ENCODE assay signal across 9 mouse cellular contexts in the genomic region with DNA sequence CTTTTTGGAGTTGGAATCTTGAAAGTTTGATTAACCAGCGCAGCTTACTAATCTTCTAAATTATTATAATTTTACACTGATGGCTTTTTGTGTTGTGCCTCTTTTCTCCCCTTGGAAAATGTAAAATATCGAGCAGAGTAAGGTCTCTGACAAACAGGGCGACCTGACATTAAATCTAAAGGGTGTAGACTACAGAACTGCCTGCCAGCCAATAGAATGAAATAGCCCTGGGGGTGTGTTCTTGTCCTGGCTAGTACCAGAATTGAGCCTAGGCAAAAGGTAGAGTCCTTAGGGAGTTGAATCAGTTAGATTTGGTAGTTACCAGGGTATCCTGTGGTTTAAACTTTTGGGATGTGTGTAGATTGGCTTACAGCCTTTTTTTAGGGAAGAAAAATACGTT. TPM values are rescaled to one million over a fixed set of nuclear protein-coding genes. Genes with fewer than 3 reads are reported as not detected.
DNase-seq lines count a peak whose midpoint lies in the region; ATAC-seq and TF ChIP-seq lines count a peak whose summit lies in the region.
"Had no signal": no experiment of that assay in that cellular context is flagged by ENCODE, and none has a peak within 500 bp of the region (broad histone marks: within the 10 kb centered on the region; RNA-seq: fewer than 3 reads in every experiment).

No protein-coding gene starts in this region.

- H3K79me3 ChIP-seq in C2C12 (ENCODE audit: low read depth): peaks cover 54% of the 10 kb centered on the region

- peak overlapping the region; percentile 82 for H3ac ChIP-seq in C2C12 (ENCODE audit: control insufficient read depth, insufficient read length, low read depth)

- H3K4me2 ChIP-seq in embryonic facial prominence, embryonic 15.5 days (replicated peaks): peak overlapping the region; percentile 69
- H3K4me2 ChIP-seq in intestine, embryonic 15.5 days (replicated peaks): peak overlapping the region; percentile 72
- H3K4me2 ChIP-seq in midbrain, embryonic 11.5 days: peak overlapping the region; percentile 80

- ATAC-seq in embryonic facial prominence, embryonic 15.5 days (ENCODE audit: insufficient number of reproducible peaks, low FRiP score, low TSS enrichment, low read depth): no peak
- ATAC-seq in intestine, embryonic 15.5 days: no peak
- no peak for ATAC-seq in midbrain, embryonic 11.5 days (ENCODE audit: low FRiP score)
- no peak for ATAC-seq in megakaryocyte-erythroid progenitor cell, adult 5-6 weeks (replicated peaks; ENCODE audit: low FRiP score, low TSS enrichment, poor library complexity, severe bottlenecking)

- H3K27ac ChIP-seq in embryonic facial prominence, embryonic 15.5 days (replicated peaks): peak overlapping the region; percentile 96; the same call in 1 of the 2 replicates
- H3K27ac ChIP-seq in intestine, embryonic 15.5 days: peak overlapping the region; percentile 98; the same call in 1 of the 2 replicates
- no peak overlapping the region for H3K27ac ChIP-seq in midbrain, embryonic 11.5 days (ENCODE audit: low read depth, low read length)

- WGBS in embryonic facial prominence, embryonic 15.5 days: 2% methylated on average over 4 of the region's 4 CpGs
- WGBS in intestine, embryonic 15.5 days: 4% methylated on average over 4 of the region's 4 CpGs
- WGBS in midbrain, embryonic 11.5 days: 2% methylated on average over 4 of the region's 4 CpGs

- peak overlapping the region; percentile 64 for H3K4me3 ChIP-seq in C2C12 (ENCODE audit: insufficient read depth, poor library complexity, severe bottlenecking)
- H3K4me3 ChIP-seq in embryonic facial prominence, embryonic 15.5 days (replicated peaks): peak overlapping the region; percentile 97
- H3K4me3 ChIP-seq in intestine, embryonic 15.5 days (replicated peaks): peak overlapping the region; percentile 93
- H3K4me3 ChIP-seq in midbrain, embryonic 11.5 days (ENCODE audit: low read depth, low read length): peak overlapping the region; percentile 87

- TF ChIP-seq CTCF in C2C12 (IDR thresholded peaks at IDR 0.05; ENCODE audit: control insufficient read depth, insufficient read depth, insufficient read length): no peak

- DNase-seq in adrenal gland, adult 2 months: peak; percentile 42
- no peak for DNase-seq in adrenal gland, postnatal 4 days (ENCODE audit: low spot score in 2 of 2)
- no peak for DNase-seq in midbrain, embryonic 11.5 days (ENCODE audit: low spot score, missing footprints)
- no peak for DNase-seq in urinary bladder, postnatal 25 days (ENCODE audit: low spot score)

- peaks cover 13% of the 10 kb centered on the region for H3K36me3 ChIP-seq in C2C12 (ENCODE audit: control insufficient read depth, insufficient read depth)
- H3K36me3 ChIP-seq in embryonic facial prominence, embryonic 15.5 days: no peaks in the 10 kb centered on the region
- H3K36me3 ChIP-seq in intestine, embryonic 15.5 days: no peaks in the 10 kb centered on the region
- no peaks in the 10 kb centered on the region for H3K36me3 ChIP-seq in midbrain, embryonic 11.5 days (ENCODE audit: control insufficient read depth, insufficient read depth, low read length)

- peak overlapping the region; percentile 93 for H3K9ac ChIP-seq in embryonic facial prominence, embryonic 15.5 days
- H3K9ac ChIP-seq in intestine, embryonic 15.5 days: peak overlapping the region; percentile 99
- peak overlapping the region; percentile 97 for H3K9ac ChIP-seq in midbrain, embryonic 11.5 days (ENCODE audit: low read length)

- no peaks in the 10 kb centered on the region for H3K27me3 ChIP-seq in C2C12 (ENCODE audit: control insufficient read depth, insufficient read depth, insufficient read length)
- H3K27me3 ChIP-seq in embryonic facial prominence, embryonic 15.5 days: no peaks in the 10 kb centered on the region
- H3K27me3 ChIP-seq in intestine, embryonic 15.5 days (replicated peaks): no peaks in the 10 kb centered on the region
- no peaks in the 10 kb centered on the region for H3K27me3 ChIP-seq in midbrain, embryonic 11.5 days (ENCODE audit: control insufficient read depth, insufficient read depth, low read length)

- peaks cover 19% of the 10 kb centered on the region for H3K4me1 ChIP-seq in embryonic facial prominence, embryonic 15.5 days
- H3K4me1 ChIP-seq in intestine, embryonic 15.5 days (replicated peaks): peaks cover 10% of the 10 kb centered on the region
- peaks cover 17% of the 10 kb centered on the region for H3K4me1 ChIP-seq in midbrain, embryonic 11.5 days (ENCODE audit: control insufficient read depth, insufficient read depth, low read length)

- peaks cover 64% of the 10 kb centered on the region for H3K79me2 ChIP-seq in C2C12 (ENCODE audit: control insufficient read depth, insufficient read depth)

- H3K9me3 ChIP-seq in embryonic facial prominence, embryonic 15.5 days (replicated peaks): no peaks in the 10 kb centered on the region
- no peaks in the 10 kb centered on the region for H3K9me3 ChIP-seq in intestine, embryonic 15.5 days
- H3K9me3 ChIP-seq in midbrain, embryonic 11.5 days (ENCODE audit: control insufficient read depth, low read length): no peaks in the 10 kb centered on the region

TF ChIP-seq in C2C12, 6 proteins besides CTCF, POLR2A, EP300 and RAD21:
- no peak for TF ChIP-seq USF1 (IDR thresholded peaks at IDR 0.05; ENCODE audit: low read depth)
- TF ChIP-seq MAX (IDR thresholded peaks at IDR 0.05): no peak
- no peak for TF ChIP-seq FOSL1 (IDR thresholded peaks at IDR 0.05; ENCODE audit: insufficient read depth, low read length, poor library complexity, severe bottlenecking)
- no peak for TF ChIP-seq CEBPB (IDR thresholded peaks at IDR 0.05; ENCODE audit: low read depth)
- TF ChIP-seq MYOG (IDR thresholded peaks at IDR 0.05; ENCODE audit: control insufficient read depth, extremely low read depth, insufficient read length): no peak
- no peak for TF ChIP-seq MYOD1 (IDR thresholded peaks at IDR 0.05; ENCODE audit: control insufficient read depth, insufficient read length, low read depth)

RNA-seq across cellular contexts. Expression of gene Glud1, which starts 1.2 kb away (rescaled TPM):
- 100 to 1,000 TPM; 152 to 249 TPM for total RNA-seq in adrenal gland, adult 2 months (2021)
- 184 and 207 TPM in 2 replicates for polyA plus RNA-seq in adrenal gland, adult 2 months (2012; rRNA removed)
- 100 to 1,000 TPM; 220 to 286 TPM for total RNA-seq in adrenal gland, postnatal 4 days (2021)
- polyA plus RNA-seq in C2C12 (2012; fragmentation: generic; extraction: Trizol): 136 TPM
- 73.8 and 74.1 TPM in 2 replicates for polyA plus RNA-seq in embryonic facial prominence, embryonic 15.5 days (2015; fragmentation: Nextera tagmentation; extraction: Ambion mirVana)
- polyA plus RNA-seq in intestine, embryonic 15.5 days (2015; fragmentation: Nextera tagmentation; extraction: Ambion mirVana): 90.1 and 91.9 TPM in 2 replicates
- 97.8 and 101 TPM in 2 replicates for polyA plus RNA-seq in midbrain, embryonic 11.5 days (2014; fragmentation: Nextera tagmentation; extraction: Ambion mirVana)
- 38.5 and 40.5 TPM in 2 replicates for total RNA-seq in megakaryocyte-erythroid progenitor cell, adult 5-6 weeks (2014; fragmentation: Nextera tagmentation)
- 34.3 and 37.8 TPM in 2 replicates for total RNA-seq in megakaryocyte-erythroid progenitor cell, adult 5-6 weeks (2017)

RNA-seq across cellular contexts. Expression of gene Shld2, which starts 1.4 kb away (rescaled TPM):
- 1 to 10 TPM; 7.6 to 9.2 TPM for total RNA-seq in adrenal gland, adult 2 months (2021)
- 1.4 and 1.5 TPM in 2 replicates for polyA plus RNA-seq in adrenal gland, adult 2 months (2012; rRNA removed)
- total RNA-seq in adrenal gland, postnatal 4 days (2021): 10 to 100 TPM; 12.6 to 16.0 TPM
- polyA plus RNA-seq in C2C12 (2012; fragmentation: generic; extraction: Trizol): 2.7 TPM
- 12.2 and 13.1 TPM in 2 replicates for polyA plus RNA-seq in embryonic facial prominence, embryonic 15.5 days (2015; fragmentation: Nextera tagmentation; extraction: Ambion mirVana)
- polyA plus RNA-seq in intestine, embryonic 15.5 days (2015; fragmentation: Nextera tagmentation; extraction: Ambion mirVana): 6.7 and 7.0 TPM in 2 replicates
- polyA plus RNA-seq in midbrain, embryonic 11.5 days (2014; fragmentation: Nextera tagmentation; extraction: Ambion mirVana): 6.2 and 8.0 TPM in 2 replicates
- 8.0 and 9.1 TPM in 2 replicates for total RNA-seq in megakaryocyte-erythroid progenitor cell, adult 5-6 weeks (2014; fragmentation: Nextera tagmentation)
- 17.1 and 18.0 TPM in 2 replicates for total RNA-seq in megakaryocyte-erythroid progenitor cell, adult 5-6 weeks (2017)

RNA-seq across cellular contexts. Expression of gene Fam25c, which starts 43.5 kb away (rescaled TPM):
- total RNA-seq in adrenal gland, adult 2 months (2021): not detected
- not detected in 2 replicates for polyA plus RNA-seq in adrenal gland, adult 2 months (2012; rRNA removed)
- total RNA-seq in adrenal gland, postnatal 4 days (2021): not detected
- polyA plus RNA-seq in C2C12 (2012; fragmentation: generic; extraction: Trizol): not detected
- polyA plus RNA-seq in embryonic facial prominence, embryonic 15.5 days (2015; fragmentation: Nextera tagmentation; extraction: Ambion mirVana): 154 and 196 TPM in 2 replicates
- polyA plus RNA-seq in intestine, embryonic 15.5 days (2015; fragmentation: Nextera tagmentation; extraction: Ambion mirVana): not detected in 2 replicates
- not detected in 2 replicates for polyA plus RNA-seq in midbrain, embryonic 11.5 days (2014; fragmentation: Nextera tagmentation; extraction: Ambion mirVana)
- total RNA-seq in megakaryocyte-erythroid progenitor cell, adult 5-6 weeks (2014; fragmentation: Nextera tagmentation): not detected in 2 replicates
- total RNA-seq in megakaryocyte-erythroid progenitor cell, adult 5-6 weeks (2017): not detected in 2 replicates
- polyA plus RNA-seq: large intestine, adult 2 months had no signal

Comparison
In these comparisons a context has a peak if more than half of its experiments do, and no peak if none do; other contexts are left out.
1. RNA of gene Fam25c, which starts 43.5 kb away (polyA plus RNA-seq): 154 to 196 TPM in embryonic facial prominence, embryonic 15.5 days; not detected in adrenal gland, adult 2 months, not detected in C2C12 (single experiment), not detected in intestine, embryonic 15.5 days and not detected in midbrain, embryonic 11.5 days; every median in the first group is over 100 times any median in the second.
2. Peak in every context shown above with its lines, with median percentiles within 50 percentile points of each other: H3K4me3 ChIP-seq, H3K4me2 ChIP-seq and H3K9ac ChIP-seq.